Mouse (Mus musculus) MEL (cell line): Measurements from ENCODE around the gene Aldh3b1. TPM values are rescaled to one million over a fixed set of nuclear protein-coding genes. Genes with fewer than 3 reads are reported as not detected.

Experiments
- DNase-seq: peaks from one replicate; pipeline ENCODE4 v3.0.0; 2011; ENCODE audit warnings: low read depth, low spot score
- H3K27ac ChIP-seq: 2 replicates; pipeline ENCODE4 v1.5.1; 2012; ENCODE audit warnings: low read depth, mild to moderate bottlenecking, control low read depth, low read length, moderate library complexity; ENCODE audit not compliant: control insufficient read depth
- H3K27me3 ChIP-seq, 2 experiments: fragments of 150-350 bp in 1 of 2; sonication (generic) in 1 of 2; 2 replicates each; pipeline ENCODE4 v1.6.1; 2012; ENCODE audit warnings: low read length in 2 of 2, mild to moderate bottlenecking in 2 of 2, improper control_type of control experiment in 1 of 2, moderate library complexity in 1 of 2; ENCODE audit not compliant: insufficient read depth in 2 of 2, control insufficient read depth in 1 of 2
- H3K36me3 ChIP-seq, 2 experiments: 2 replicates each; pipeline ENCODE4 v1.6.1; 2012 to 2014; ENCODE audit warnings: low read length in 2 of 2, improper control_type of control experiment in 1 of 2, inconsistent platforms in 1 of 2, mild to moderate bottlenecking in 1 of 2; ENCODE audit not compliant: insufficient read depth in 2 of 2, control insufficient read depth in 1 of 2
- H3K4me1 ChIP-seq, 2 experiments: fragments of 150-350 bp in 1 of 2; sonication (generic) in 1 of 2; 2 replicates each; pipeline ENCODE4 v1.6.1; 2012; ENCODE audit warnings: low read length in 2 of 2, improper control_type of control experiment in 1 of 2, mild to moderate bottlenecking in 1 of 2; ENCODE audit not compliant: insufficient read depth in 2 of 2, control insufficient read depth in 1 of 2
- H3K4me3 ChIP-seq, 2 experiments: fragments of 150-350 bp in 1 of 2; sonication (generic) in 1 of 2; 2 replicates each; pipeline ENCODE4 v1.5.1; 2012; ENCODE audit warnings: low read depth in 2 of 2, low read length in 2 of 2, mild to moderate bottlenecking in 2 of 2, moderate library complexity in 2 of 2, control low read depth in 1 of 2, improper control_type of control experiment in 1 of 2; ENCODE audit not compliant: control insufficient read depth in 1 of 2, insufficient read depth in 1 of 2
- H3K79me2 ChIP-seq: 2 replicates; pipeline ENCODE4 v1.6.1; 2012; ENCODE audit warnings: mild to moderate bottlenecking, low read length, moderate library complexity; ENCODE audit not compliant: control insufficient read depth, poor library complexity, insufficient read depth
- H3K9ac ChIP-seq: 2 replicates; pipeline ENCODE4 v1.6.1; 2012; ENCODE audit warnings: low read depth, mild to moderate bottlenecking, control low read depth, low read length, moderate library complexity; ENCODE audit not compliant: control insufficient read depth, poor library complexity, severe bottlenecking
- H3K9me3 ChIP-seq: fragments of 150-350 bp; sonication (generic); replicated peaks from 2 replicates; pipeline ENCODE4 v1.6.1; 2012; ENCODE audit warnings: mild to moderate bottlenecking, low read length, improper control_type of control experiment, moderate library complexity; ENCODE audit not compliant: insufficient read depth
- BHLHE40 ChIP-seq: IDR thresholded peaks from 2 replicates; pipeline ENCODE4 v1.6.1; 2012; ENCODE audit warnings: low read depth, mild to moderate bottlenecking, inconsistent platforms, low read length, improper control_type of control experiment, borderline replicate concordance
- CHD2 ChIP-seq: IDR thresholded peaks from 2 replicates; pipeline ENCODE4 v1.6.1; 2011; ENCODE audit warnings: low read length, improper control_type of control experiment
- CTCF ChIP-seq, 3 experiments: IDR thresholded peaks in 2 of 3; conservative IDR thresholded peaks in 1 of 3; 2 replicates each; pipeline ENCODE4 v1.5.1; 2011 to 2012; ENCODE audit warnings: low read length in 3 of 3, low read depth in 2 of 3, mild to moderate bottlenecking in 2 of 3, improper control_type of control experiment in 1 of 3, inconsistent platforms in 1 of 3, mixed read lengths in 1 of 3, moderate library complexity in 1 of 3; ENCODE audit not compliant: control insufficient read depth in 1 of 3, insufficient read depth in 1 of 3, poor library complexity in 1 of 3, severe bottlenecking in 1 of 3
- ELF1 ChIP-seq: IDR thresholded peaks from 2 replicates; pipeline ENCODE4 v1.6.1; 2014; ENCODE audit warnings: low read depth, mild to moderate bottlenecking, inconsistent platforms, low read length, improper control_type of control experiment, moderate library complexity
- HCFC1 ChIP-seq: IDR thresholded peaks from 2 replicates; pipeline ENCODE4 v1.6.1; 2012; ENCODE audit warnings: low read depth, mild to moderate bottlenecking, inconsistent platforms, low read length, improper control_type of control experiment, moderate library complexity
- JUND ChIP-seq: IDR thresholded peaks from 2 replicates; pipeline ENCODE4 v1.6.1; 2011; ENCODE audit warnings: low read depth, mild to moderate bottlenecking, improper control_type of control experiment, low read length
- KAT2A ChIP-seq: conservative IDR thresholded peaks from 2 replicates; pipeline ENCODE4 v1.6.1; 2012; ENCODE audit warnings: low read depth, low read length, improper control_type of control experiment, inconsistent platforms
- MAFK ChIP-seq: IDR thresholded peaks from 2 replicates; pipeline ENCODE4 v1.6.1; 2011; ENCODE audit warnings: low read depth, mild to moderate bottlenecking, low read length, improper control_type of control experiment, borderline replicate concordance
- MAZ ChIP-seq: IDR thresholded peaks from 2 replicates; pipeline ENCODE4 v1.6.1; 2012; ENCODE audit warnings: low read depth, mild to moderate bottlenecking, inconsistent platforms, low read length, improper control_type of control experiment
- MXI1 ChIP-seq: IDR thresholded peaks from 2 replicates; pipeline ENCODE4 v1.6.1; 2011; ENCODE audit warnings: mild to moderate bottlenecking, low read depth, low read length, improper control_type of control experiment
- NELFE ChIP-seq: IDR thresholded peaks from 2 replicates; pipeline ENCODE4 v1.6.1; 2011; ENCODE audit warnings: low read depth, low read length, improper control_type of control experiment
- POLR2A ChIP-seq, 2 experiments: IDR thresholded peaks; 2 replicates each; pipeline ENCODE4 v1.6.1; 2011 to 2012; ENCODE audit warnings: low read length in 2 of 2, mild to moderate bottlenecking in 2 of 2, control low read depth in 1 of 2, improper control_type of control experiment in 1 of 2, low read depth in 1 of 2, moderate library complexity in 1 of 2; ENCODE audit not compliant: control insufficient read depth in 1 of 2, insufficient read depth in 1 of 2, poor library complexity in 1 of 2
- POLR2AphosphoS2 ChIP-seq: IDR thresholded peaks from 2 replicates; pipeline ENCODE4 v1.6.1; 2011; ENCODE audit warnings: low read length, improper control_type of control experiment
- POLR2AphosphoS5 ChIP-seq: IDR thresholded peaks from 2 replicates; pipeline ENCODE4 v1.6.1; 2012; ENCODE audit warnings: low read depth, borderline replicate concordance, mild to moderate bottlenecking, inconsistent platforms, low read length, moderate library complexity, mixed read lengths
- RAD21 ChIP-seq: IDR thresholded peaks from 2 replicates; pipeline ENCODE4 v1.6.1; 2011; ENCODE audit warnings: mild to moderate bottlenecking, low read depth, low read length, improper control_type of control experiment
- RCOR1 ChIP-seq: IDR thresholded peaks from 2 replicates; pipeline ENCODE4 v1.6.1; 2012; ENCODE audit warnings: low read depth, mild to moderate bottlenecking, inconsistent platforms, low read length, improper control_type of control experiment
- SMC3 ChIP-seq: IDR thresholded peaks from 2 replicates; pipeline ENCODE4 v1.6.1; 2011; ENCODE audit warnings: low read depth, low read length, improper control_type of control experiment
- TAL1 ChIP-seq: IDR thresholded peaks from 2 replicates; pipeline ENCODE4 v1.6.1; 2012; ENCODE audit warnings: mild to moderate bottlenecking, inconsistent platforms, low read length, moderate library complexity, mixed read lengths
- USF2 ChIP-seq, 2 experiments: IDR thresholded peaks; 2 replicates each; pipeline ENCODE4 v1.6.1; 2011 to 2012; ENCODE audit warnings: improper control_type of control experiment in 2 of 2, low read length in 2 of 2, borderline replicate concordance in 1 of 2, inconsistent platforms in 1 of 2, low read depth in 1 of 2, mild to moderate bottlenecking in 1 of 2; ENCODE audit not compliant: insufficient read depth in 1 of 2
- ZC3H11A ChIP-seq: IDR thresholded peaks from 2 replicates; pipeline ENCODE4 v1.6.1; 2012; ENCODE audit warnings: low read depth, mild to moderate bottlenecking, inconsistent platforms, low read length, improper control_type of control experiment
- polyA plus RNA-seq, 2 experiments: library from polyadenylated mRNA; stranded (reverse) in 1 of 2; unstranded in 1 of 2; fragments of >175 nt in 1 of 2; fragments of >200 nt in 1 of 2; gene quantifications; 2 replicates each; pipeline versions ENCODE4 v1.2.1 to v1.2.4; 2012; ENCODE audit warnings: low replicate concordance in 2 of 2, low read depth in 1 of 2; ENCODE audit not compliant: insufficient read length in 2 of 2, insufficient read depth in 1 of 2, missing spikeins in 1 of 2
- total RNA-seq: library from RNA; depleted of rRNA; stranded (reverse); fragments of 300-350 nt; gene quantifications from 2 replicates; pipeline ENCODE4 v1.2.3, GENCODE M21; 2012

Gene Aldh3b1
- total and polyA plus RNA-seq, 3 experiments: 0.08 to 0.10 TPM; not detected in 1

- TF ChIP-seq ELF1: no peak
- TF ChIP-seq ZC3H11A: no peak
- TF ChIP-seq MAFK: no peak
- no peak for TF ChIP-seq JUND
- TF ChIP-seq POLR2A (IDR thresholded peaks at IDR 0.05; ENCODE audit: control insufficient read depth in 1 of 2, insufficient read depth in 1 of 2, low read depth in 1 of 2, low read length in 2 of 2, poor library complexity in 1 of 2): no peak
- no peak for TF ChIP-seq MAZ
- TF ChIP-seq MXI1: no peak
- no peak for TF ChIP-seq SMC3
- TF ChIP-seq HCFC1: no peak
- no peak for TF ChIP-seq CHD2
- TF ChIP-seq BHLHE40: no peak
- TF ChIP-seq, all 39 proteins: peak for 0
- H3K4me3 ChIP-seq: no peak overlapping the region
- H3K9me3 ChIP-seq: no peaks in the 10 kb centered on the region
- H3K36me3 ChIP-seq: no peaks in the 10 kb centered on the region; a peak in 2 of 4 replicates
- no peak overlapping the region for H3K9ac ChIP-seq
- H3K79me2 ChIP-seq: no peaks in the 10 kb centered on the region
- no peak for DNase-seq
- no peak overlapping the region for H3K27ac ChIP-seq
- H3K4me1 ChIP-seq: no peaks in the 10 kb centered on the region
- no peaks in the 10 kb centered on the region for H3K27me3 ChIP-seq
Measured at GRCm38 (mm10) chr19:3893545-3894116, 36.0 kb downstream of the Aldh3b1 start.

- no peak overlapping the region for H3K27ac ChIP-seq
- H3K4me1 ChIP-seq: no peaks in the 10 kb centered on the region
- H3K4me3 ChIP-seq: no peak overlapping the region
- TF ChIP-seq HCFC1: 0 out of 2 replicates have a peak, but pooled peaks have one; percentile 26
- TF ChIP-seq POLR2AphosphoS5: no peak
- TF ChIP-seq TAL1: no peak
- no peak for TF ChIP-seq CHD2
- no peak for TF ChIP-seq NELFE
- TF ChIP-seq SMC3: peak; percentile 70
- TF ChIP-seq KAT2A: no peak
- TF ChIP-seq RCOR1: no peak
- TF ChIP-seq ZC3H11A: 0 out of 2 replicates have a peak, but pooled peaks have one; percentile 20
- peak; percentile 34 to 75 (median 70); a peak in 5 of 6 replicates for TF ChIP-seq CTCF (IDR thresholded peaks at IDR 0.05 in 2 of 3, conservative IDR thresholded peaks at IDR 0.05 in 1 of 3; ENCODE audit: control insufficient read depth in 1 of 3, insufficient read depth in 1 of 3, low read depth in 2 of 3, low read length in 3 of 3, poor library complexity in 1 of 3, severe bottlenecking in 1 of 3)
- no peak for TF ChIP-seq USF2 (IDR thresholded peaks at IDR 0.05; ENCODE audit: borderline replicate concordance in 1 of 2, insufficient read depth in 1 of 2, low read depth in 1 of 2, low read length in 2 of 2)
- no peak for TF ChIP-seq POLR2AphosphoS2
- TF ChIP-seq RAD21: peak; percentile 43
- H3K79me2 ChIP-seq: no peaks in the 10 kb centered on the region
- H3K9me3 ChIP-seq: no peaks in the 10 kb centered on the region
- H3K9ac ChIP-seq: no peak overlapping the region
- peak; percentile 53 for DNase-seq
- H3K27me3 ChIP-seq: no peaks in the 10 kb centered on the region
- H3K36me3 ChIP-seq: no peaks in the 10 kb centered on the region; a peak in 2 of 4 replicates
Measured at GRCm38 (mm10) chr19:3890181-3890580, 39.4 kb downstream of the Aldh3b1 start.
